18 mouse cellular contexts compared by ENCODE assay signal in the genomic region with DNA sequence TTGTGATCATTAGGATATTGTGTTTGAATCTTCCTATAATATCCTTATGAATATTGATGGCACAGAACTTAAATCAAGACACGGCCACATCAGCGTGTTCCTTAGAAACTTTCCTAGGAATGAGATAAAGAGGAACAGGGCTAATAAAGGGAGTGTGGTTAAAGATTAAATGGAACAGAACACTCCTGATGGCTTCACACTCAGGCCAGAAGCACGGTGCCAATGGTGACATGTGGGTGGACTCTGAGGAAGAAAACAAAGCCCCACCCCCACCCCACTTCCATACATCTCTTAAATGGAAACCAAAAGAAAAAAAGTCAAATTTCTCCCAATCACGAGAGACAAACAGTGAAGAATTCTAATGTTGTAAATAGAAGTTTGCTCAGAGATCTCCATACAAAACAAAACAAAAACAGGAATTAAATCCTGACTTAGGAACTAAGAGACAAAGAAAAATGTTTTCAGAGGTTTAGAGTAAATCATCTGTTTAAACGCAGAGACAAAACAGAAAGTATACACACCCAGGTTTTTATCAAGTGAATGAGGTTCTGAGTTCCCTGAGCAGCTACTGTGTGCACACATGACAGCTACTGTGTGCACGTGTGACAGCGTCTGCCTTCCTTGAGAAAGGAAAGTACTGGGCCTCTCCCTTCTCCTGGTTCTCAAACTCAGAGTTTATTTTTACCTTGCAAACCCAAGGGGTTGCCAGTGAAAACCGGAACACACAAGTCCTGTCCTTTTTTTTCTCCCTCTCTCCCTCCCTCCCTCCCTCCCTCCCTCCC. TPM values are rescaled to one million over a fixed set of nuclear protein-coding genes. Genes with fewer than 3 reads are reported as not detected.
DNase-seq lines count a peak whose midpoint lies in the region; ATAC-seq and TF ChIP-seq lines count a peak whose summit lies in the region.
"Had no signal": no experiment of that assay in that cellular context is flagged by ENCODE, and none has a peak within 500 bp of the region (broad histone marks: within the 10 kb centered on the region; RNA-seq: fewer than 3 reads in every experiment).

No protein-coding gene starts in this region.

- TF ChIP-seq EP300 in MEL (IDR thresholded peaks at IDR 0.05; ENCODE audit: low read depth in 1 of 2, low read length in 2 of 2), result no peak
- no peak for TF ChIP-seq EP300 in lung, postnatal 0 days (IDR thresholded peaks at IDR 0.05)

- 0 out of 2 replicates have a peak, but pooled peaks have one; percentile 48 for ATAC-seq in intestine, embryonic 14.5 days (replicated peaks; ENCODE audit: low FRiP score, low TSS enrichment, low read depth)
- no peak for ATAC-seq in lung, postnatal 0 days
- ATAC-seq: activated CD4-positive, CD25-positive, alpha-beta regulatory T cell, adult 4 months; forebrain, embryonic 15.5 days; hindbrain, postnatal 0 days; midbrain, embryonic 15.5 days had no signal

- no peaks in the 10 kb centered on the region for H3K9me3 ChIP-seq in MEL (replicated peaks; ENCODE audit: insufficient read depth, low read length)
- H3K9me3 ChIP-seq in intestine, embryonic 14.5 days (ENCODE audit: control insufficient read depth, low read length), result no peaks in the 10 kb centered on the region
- H3K9me3 ChIP-seq in lung, postnatal 0 days (ENCODE audit: low read length), result no peaks in the 10 kb centered on the region
- no peaks in the 10 kb centered on the region for H3K9me3 ChIP-seq in hindbrain, embryonic 10.5 days
- H3K9me3 ChIP-seq: forebrain, embryonic 15.5 days; kidney, embryonic 15.5 days; lung, embryonic 15.5 days; midbrain, embryonic 15.5 days; neural tube, embryonic 15.5 days had no signal

- H3K9ac ChIP-seq in MEL (ENCODE audit: control insufficient read depth, low read depth, low read length, poor library complexity, severe bottlenecking), result 0 out of 2 replicates have a peak overlapping the region, but pooled peaks have one; percentile 30
- no peak overlapping the region for H3K9ac ChIP-seq in intestine, embryonic 14.5 days (ENCODE audit: low read length)
- H3K9ac ChIP-seq in lung, postnatal 0 days (replicated peaks; ENCODE audit: low read depth), result no peak overlapping the region
- H3K9ac ChIP-seq: forebrain, embryonic 15.5 days; kidney, embryonic 15.5 days; lung, embryonic 15.5 days; midbrain, embryonic 15.5 days; neural tube, embryonic 15.5 days had no signal

- H3K27ac ChIP-seq in MEL (ENCODE audit: control insufficient read depth, low read depth, low read length) (no peak overlapping the region), macrophage (peak overlapping the region; percentile 67; the same call in 1 of the 2 replicates)
- no peak overlapping the region for H3K27ac ChIP-seq in intestine, embryonic 14.5 days (ENCODE audit: low read depth)
- no peak overlapping the region for H3K27ac ChIP-seq in lung, postnatal 0 days (ENCODE audit: low read length)
- H3K27ac ChIP-seq in hindbrain, embryonic 10.5 days, result no peak overlapping the region
- H3K27ac ChIP-seq: forebrain, embryonic 15.5 days; hindbrain, postnatal 0 days; kidney, embryonic 15.5 days; lung, embryonic 15.5 days; midbrain, embryonic 15.5 days; neural tube, embryonic 15.5 days had no signal

- H3K27me3 ChIP-seq in MEL (ENCODE audit: control insufficient read depth in 1 of 2, insufficient read depth in 2 of 2, low read length in 2 of 2), result peaks cover 0 to 2% of the 10 kb centered on the region in 2 experiments; a peak in 2 of 4 replicates
- H3K27me3 ChIP-seq in intestine, embryonic 14.5 days (replicated peaks; ENCODE audit: control insufficient read depth, insufficient read depth, low read length), result no peaks in the 10 kb centered on the region
- H3K27me3 ChIP-seq in lung, postnatal 0 days (replicated peaks; ENCODE audit: insufficient read depth, low read length), result no peaks in the 10 kb centered on the region
- no peaks in the 10 kb centered on the region for H3K27me3 ChIP-seq in hindbrain, embryonic 10.5 days (ENCODE audit: insufficient read depth, poor library complexity, severe bottlenecking)
- H3K27me3 ChIP-seq: forebrain, embryonic 15.5 days; kidney, embryonic 15.5 days; lung, embryonic 15.5 days; midbrain, embryonic 15.5 days; neural tube, embryonic 15.5 days had no signal

- H3K4me1 ChIP-seq in MEL (ENCODE audit: control insufficient read depth in 1 of 2, insufficient read depth in 2 of 2, low read length in 2 of 2), result peaks cover 0 to 2% of the 10 kb centered on the region in 2 experiments; a peak in 1 of 4 replicates
- no peaks in the 10 kb centered on the region; the same call in 1 of the 2 replicates for H3K4me1 ChIP-seq in intestine, embryonic 14.5 days (replicated peaks; ENCODE audit: control insufficient read depth, insufficient read depth, low read length)
- no peaks in the 10 kb centered on the region for H3K4me1 ChIP-seq in lung, postnatal 0 days (ENCODE audit: insufficient read depth, low read depth, low read length)
- peaks cover 7% of the 10 kb centered on the region; the same call in 1 of the 2 replicates for H3K4me1 ChIP-seq in hindbrain, embryonic 10.5 days (replicated peaks)
- H3K4me1 ChIP-seq: forebrain, embryonic 15.5 days; kidney, embryonic 15.5 days; lung, embryonic 15.5 days; midbrain, embryonic 15.5 days; neural tube, embryonic 15.5 days had no signal

- H3K79me2 ChIP-seq in MEL (ENCODE audit: control insufficient read depth, insufficient read depth, low read length, poor library complexity) (no peaks in the 10 kb centered on the region), macrophage (ENCODE audit: inconsistent target) (no peaks in the 10 kb centered on the region)

- TF ChIP-seq RAD21 in MEL (IDR thresholded peaks at IDR 0.05; ENCODE audit: low read depth, low read length), result no peak

- peak; percentile 27 for DNase-seq in kidney, adult 9 months
- DNase-seq in kidney, postnatal 4 days, result no peak
- DNase-seq in MEL (ENCODE audit: low read depth, low spot score), result no peak
- no peak for DNase-seq in intestine, embryonic 14.5 days (ENCODE audit: low spot score)
- no peak for DNase-seq in lung, postnatal 0 days (ENCODE audit: low spot score)
- DNase-seq in hindbrain, embryonic 10.5 days (ENCODE audit: low spot score), result no peak
- DNase-seq: adrenal gland, postnatal 10 days; cerebellum, adult 11-12 months; cerebellum, postnatal 14 days; right cerebral cortex, postnatal 14 days had no signal

- H3K4me3 ChIP-seq in MEL (ENCODE audit: control insufficient read depth in 1 of 2, insufficient read depth in 1 of 2, low read depth in 2 of 2, low read length in 2 of 2) (no peak overlapping the region), macrophage (ENCODE audit: inconsistent target) (no peak overlapping the region)
- no peak overlapping the region for H3K4me3 ChIP-seq in intestine, embryonic 14.5 days (ENCODE audit: low read depth, low read length)
- H3K4me3 ChIP-seq in lung, postnatal 0 days (ENCODE audit: low read depth, low read length), result no peak overlapping the region
- H3K4me3 ChIP-seq in hindbrain, embryonic 10.5 days, result no peak overlapping the region
- H3K4me3 ChIP-seq: forebrain, embryonic 15.5 days; kidney, embryonic 15.5 days; lung, embryonic 15.5 days; midbrain, embryonic 15.5 days; neural tube, embryonic 15.5 days had no signal

- TF ChIP-seq POLR2A in MEL (IDR thresholded peaks at IDR 0.05; ENCODE audit: control insufficient read depth in 1 of 2, insufficient read depth in 1 of 2, low read depth in 1 of 2, low read length in 2 of 2, poor library complexity in 1 of 2), result no peak

- no peak overlapping the region for H3K4me2 ChIP-seq in intestine, embryonic 14.5 days (ENCODE audit: low read length)
- no peak overlapping the region for H3K4me2 ChIP-seq in lung, postnatal 0 days (replicated peaks; ENCODE audit: low read depth, low read length)
- H3K4me2 ChIP-seq: forebrain, embryonic 15.5 days; kidney, embryonic 15.5 days; lung, embryonic 15.5 days; midbrain, embryonic 15.5 days; neural tube, embryonic 15.5 days had no signal

- TF ChIP-seq CTCF in MEL (IDR thresholded peaks at IDR 0.05 in 2 of 3, conservative IDR thresholded peaks at IDR 0.05 in 1 of 3; ENCODE audit: control insufficient read depth in 1 of 3, insufficient read depth in 1 of 3, low read depth in 2 of 3, low read length in 3 of 3, poor library complexity in 1 of 3, severe bottlenecking in 1 of 3), result no peak
- TF ChIP-seq CTCF in lung, postnatal 0 days (IDR thresholded peaks at IDR 0.05), result no peak

- WGBS in intestine, embryonic 14.5 days, result 50% methylated on average over 8 of the region's 8 CpGs
- 35% methylated on average over 8 of the region's 8 CpGs for WGBS in macrophage (ENCODE audit: missing documents)
- 41% methylated on average over 8 of the region's 8 CpGs for WGBS in lung, postnatal 0 days
- 66% methylated on average over 8 of the region's 8 CpGs for WGBS in hindbrain, embryonic 10.5 days

- no peaks in the 10 kb centered on the region for H3K36me3 ChIP-seq in MEL (ENCODE audit: control insufficient read depth in 1 of 2, insufficient read depth in 2 of 2, low read length in 2 of 2)
- H3K36me3 ChIP-seq in intestine, embryonic 14.5 days (ENCODE audit: control insufficient read depth, insufficient read depth, low read length), result no peaks in the 10 kb centered on the region
- H3K36me3 ChIP-seq in macrophage (ENCODE audit: inconsistent target), result no peaks in the 10 kb centered on the region
- H3K36me3 ChIP-seq in lung, postnatal 0 days (ENCODE audit: insufficient read depth, low read length), result no peaks in the 10 kb centered on the region
- no peaks in the 10 kb centered on the region for H3K36me3 ChIP-seq in hindbrain, embryonic 10.5 days
- H3K36me3 ChIP-seq: forebrain, embryonic 15.5 days; kidney, embryonic 15.5 days; lung, embryonic 15.5 days; midbrain, embryonic 15.5 days; neural tube, embryonic 15.5 days had no signal

RNA-seq across cellular contexts. Expression of a gene that starts 19.3 kb away (rescaled TPM):
- 20.9 and 23.2 TPM in 2 replicates for total RNA-seq in MEL (2012; rRNA removed)
- polyA plus RNA-seq in MEL (2012; ENCODE audit: insufficient read depth in 1 of 2, insufficient read length in 2 of 2, low read depth in 1 of 2, low replicate concordance in 2 of 2, missing spikeins in 1 of 2), result 10 to 100 TPM in 1 of 2 experiments, not detected in 1; 23.7 TPM
- 52.5 and 57.6 TPM in 2 replicates for polyA plus RNA-seq in intestine, embryonic 14.5 days (2014; fragmentation: Nextera tagmentation; extraction: Ambion mirVana)
- total RNA-seq in macrophage (2018; cell fraction: chromatin; rRNA removed), result 100 to 1,000 TPM in 6 of 26 experiments, 10 to 100 TPM in 20; 21.2 to 142 (median 55.7) TPM
- 10 to 100 TPM; 36.1 to 82.0 (median 68.2) TPM for total RNA-seq in macrophage (2018; cell fraction: cytosol; rRNA removed)
- 100 to 1,000 TPM in 1 of 26 experiments, 10 to 100 TPM in 25; 20.1 to 108 (median 38.4) TPM for total RNA-seq in macrophage (2018; cell fraction: nucleus; rRNA removed)
- 45.9 to 89.1 TPM (median 67.2 TPM) in 3 replicates for polyA plus RNA-seq in macrophage (2018)
- 46.6 and 47.5 TPM in 2 replicates for polyA plus RNA-seq in lung, postnatal 0 days (2015; fragmentation: Nextera tagmentation; extraction: Ambion mirVana)
- 58.8 and 60.5 TPM in 2 replicates for polyA plus RNA-seq in hindbrain, embryonic 10.5 days (2016; fragmentation: Nextera tagmentation; extraction: Ambion mirVana)

RNA-seq across cellular contexts. Expression of a gene that starts 23.8 kb away (rescaled TPM):
- 22.6 and 27.5 TPM in 2 replicates for total RNA-seq in MEL (2012; rRNA removed)
- polyA plus RNA-seq in MEL (2012; ENCODE audit: insufficient read depth in 1 of 2, insufficient read length in 2 of 2, low read depth in 1 of 2, low replicate concordance in 2 of 2, missing spikeins in 1 of 2) (100 to 1,000 TPM in 1 of 2 experiments, 10 to 100 TPM in 1; 34.7 to 126 TPM), macrophage (2018) (22.5 to 30.9 TPM (median 25.6 TPM) in 3 replicates)
- 11.5 and 13.5 TPM in 2 replicates for polyA plus RNA-seq in intestine, embryonic 14.5 days (2014; fragmentation: Nextera tagmentation; extraction: Ambion mirVana)
- total RNA-seq in macrophage (2018; cell fraction: chromatin; rRNA removed), result 100 to 1,000 TPM in 3 of 26 experiments, 10 to 100 TPM in 23; 54.2 to 149 (median 85.4) TPM
- 10 to 100 TPM; 40.1 to 59.8 (median 43.8) TPM for total RNA-seq in macrophage (2018; cell fraction: cytosol; rRNA removed)
- 10 to 100 TPM; 54.6 to 87.2 (median 64.8) TPM for total RNA-seq in macrophage (2018; cell fraction: nucleus; rRNA removed)
- polyA plus RNA-seq in lung, postnatal 0 days (2015; fragmentation: Nextera tagmentation; extraction: Ambion mirVana), result 7.7 and 8.0 TPM in 2 replicates
- polyA plus RNA-seq in hindbrain, embryonic 10.5 days (2016; fragmentation: Nextera tagmentation; extraction: Ambion mirVana), result 7.8 and 9.5 TPM in 2 replicates
